Mouse (Mus musculus) left cerebral cortex, postnatal 36 days (tissue): ENCODE data around the gene Cpxm1. TPM values are rescaled to one million over a fixed set of nuclear protein-coding genes. Genes with fewer than 3 reads are reported as not detected.

Experiments used
- DNase-seq, 2 experiments: peaks; one replicate each; pipeline ENCODE4 v3.0.0; 2021 to 2022; ENCODE audit warnings: low spot score in 2 of 2, mixed read lengths in 1 of 2
- intact Hi-C: fragments of 180-260 bp; cut with DNase I; formaldehyde crosslinking; loops from one replicate; pipeline ENCODE4 v1.15.1; 2025
- total RNA-seq, 2 experiments: library from RNA; stranded (reverse); gene quantifications; 2 replicates each; pipeline ENCODE4 v1.2.3; 2021

Cpxm1 gene
- total RNA-seq = 1 to 10 TPM; 6.1 to 6.2 TPM

DNA sequence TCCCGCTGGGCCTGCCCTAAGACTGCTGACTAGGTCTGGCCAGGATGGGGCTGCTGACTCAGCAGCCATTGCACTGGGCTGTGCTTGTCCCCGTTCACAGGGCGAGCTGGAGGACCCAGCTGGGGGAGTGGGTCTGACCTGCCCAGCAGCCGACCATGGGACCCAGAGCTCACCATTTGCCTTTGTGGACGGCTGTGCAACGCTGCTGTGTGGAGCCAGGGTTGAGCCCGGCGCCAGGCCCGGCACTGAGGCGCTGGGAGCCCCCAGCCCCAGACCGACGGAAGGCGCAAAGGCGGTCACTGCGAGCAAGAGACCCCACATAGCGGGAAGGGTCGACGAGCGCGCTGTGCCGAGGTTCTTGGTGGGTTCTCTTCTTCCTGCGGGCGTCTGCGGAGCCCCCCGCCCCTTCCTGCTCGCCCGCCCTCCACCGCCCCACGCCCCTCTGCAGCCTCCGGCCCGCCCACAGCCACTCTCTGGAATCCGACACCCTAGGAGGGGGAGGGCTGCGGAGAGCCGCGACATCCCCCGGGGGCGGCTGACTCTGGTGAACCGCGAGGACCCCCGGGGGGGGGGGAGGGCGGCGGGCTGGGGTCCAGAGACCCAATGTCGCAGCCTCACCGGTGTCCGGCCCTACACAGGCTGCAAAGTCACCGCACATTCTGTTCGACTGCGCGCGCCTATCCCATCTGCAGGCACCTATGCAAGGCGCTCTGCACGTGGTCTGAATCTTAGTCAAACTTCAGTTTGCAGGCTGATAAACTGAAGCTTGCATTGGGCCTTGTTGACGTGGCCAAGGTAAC is at the start of gene Cpxm1:
Cpxm1 (minus strand) TSS at position 389 of the 800 bp plus-strand sequence.
- no peak for DNase-seq
- intact Hi-C loops = no loop called here

DNA sequence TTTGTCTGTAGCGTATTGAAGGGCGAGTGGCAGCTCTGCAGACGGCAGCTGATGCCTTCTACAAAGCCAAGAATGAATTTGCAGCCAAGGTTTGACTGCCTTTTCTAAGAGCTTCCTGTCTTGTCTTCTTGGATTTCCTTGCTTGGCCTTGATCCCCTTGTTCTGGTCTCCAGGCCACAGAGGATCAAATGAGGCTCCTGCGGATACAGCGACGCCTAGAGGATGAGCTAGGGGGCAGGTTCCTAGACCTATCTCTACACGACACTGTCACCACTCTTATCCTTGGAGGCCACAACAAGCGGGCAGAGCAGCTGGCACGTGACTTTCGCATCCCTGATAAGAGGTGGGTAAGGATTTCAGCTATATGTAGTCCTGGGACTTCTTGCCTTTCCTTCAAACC is 44.8 kb upstream of the Cpxm1 start:
- DNase-seq = no peak
- intact Hi-C loops = no loop called here

DNA sequence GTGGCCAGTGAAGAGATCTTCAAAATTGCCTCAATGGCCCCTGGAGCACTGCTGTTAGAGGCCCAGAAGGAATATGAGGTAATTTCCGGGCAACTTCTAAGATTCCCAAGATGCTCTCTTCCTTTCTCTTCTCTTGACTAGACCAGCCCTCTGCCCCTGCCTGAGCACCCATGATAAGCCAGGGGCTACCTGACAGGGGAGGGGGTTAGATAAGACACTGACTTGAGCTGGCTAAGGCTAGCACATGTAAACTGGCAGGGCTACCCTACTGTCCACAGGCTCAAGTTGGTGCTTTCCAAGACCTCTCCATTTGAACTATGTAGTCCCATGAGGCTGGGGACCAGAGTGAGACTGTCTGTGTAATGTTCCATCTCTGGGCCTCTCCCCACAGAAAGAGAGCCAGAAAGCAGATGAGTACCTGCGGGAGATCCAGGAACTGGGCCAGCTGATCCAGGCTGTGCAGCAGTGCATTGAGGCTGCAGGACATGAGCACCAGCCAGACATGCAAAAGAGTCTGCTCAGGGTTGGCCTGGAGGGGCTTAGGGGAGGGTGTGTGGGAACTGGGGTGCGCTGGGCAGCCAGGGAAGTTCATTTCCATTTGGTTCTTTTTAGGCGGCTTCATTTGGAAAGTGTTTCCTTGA is 42.6 kb upstream of the Cpxm1 start:
- no peak for DNase-seq
- intact Hi-C loops = no loop called here

DNA sequence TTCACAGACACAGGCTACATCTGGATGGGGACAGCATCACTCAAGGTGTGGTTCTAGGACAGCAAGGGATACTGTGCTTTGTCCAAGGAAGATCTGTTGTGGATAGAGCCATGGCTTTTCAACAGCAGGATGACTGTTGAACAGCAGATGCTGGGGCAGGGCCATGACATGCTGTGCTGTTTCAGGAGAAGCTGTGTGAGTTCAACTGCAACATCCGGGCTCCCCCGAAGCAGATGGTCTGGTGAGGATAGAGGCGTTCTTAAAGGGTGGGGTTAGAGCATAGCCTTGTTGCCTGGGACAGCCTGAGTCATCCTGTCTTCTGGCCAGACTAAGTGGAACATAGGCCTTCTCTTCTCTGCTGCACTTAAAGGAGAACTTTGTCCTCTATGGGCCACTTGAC is 41.5 kb upstream of the Cpxm1 start:
- DNase-seq = no peak
- intact Hi-C loops = no loop called here

DNA sequence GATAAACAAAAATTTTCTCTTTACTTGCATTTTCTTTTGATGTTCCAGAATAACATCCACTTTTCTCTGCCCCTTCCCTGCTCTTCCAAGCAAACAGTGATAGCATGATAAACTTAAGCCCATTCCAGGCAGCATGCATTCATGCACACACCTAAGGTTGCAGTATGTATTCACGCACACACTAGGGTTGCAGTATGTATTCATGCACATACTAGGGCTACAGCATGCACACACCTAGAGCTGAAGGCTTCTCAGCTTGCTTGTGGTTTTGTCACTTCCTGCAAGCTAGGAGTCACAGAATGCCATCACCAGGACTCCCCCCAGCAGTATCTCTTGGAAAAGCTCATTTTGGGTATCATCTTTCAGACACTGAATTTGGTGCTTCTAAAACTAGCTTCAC is 39.4 kb upstream of the Cpxm1 start:
- intact Hi-C loops = no loop called here

DNA sequence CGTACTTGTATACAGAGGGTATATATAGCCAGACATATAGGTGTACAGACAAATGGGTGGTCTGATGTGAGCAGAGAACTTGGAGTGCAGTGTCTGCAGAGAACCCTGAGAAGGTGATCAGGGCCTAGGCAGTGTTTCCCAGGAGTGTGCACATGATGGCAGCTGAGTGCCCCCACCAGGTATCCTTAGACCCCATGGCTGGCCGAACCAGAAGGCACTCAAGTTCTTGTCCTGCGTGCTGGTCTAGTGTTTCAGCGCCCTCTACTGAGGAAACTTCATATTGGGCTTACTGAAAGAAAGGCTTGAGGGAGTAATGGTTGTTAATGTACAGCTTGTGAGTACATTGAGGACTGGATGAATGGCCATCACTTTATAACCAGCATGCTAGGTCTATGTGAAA is 35.8 kb upstream of the Cpxm1 start:
- DNase-seq = no peak
- intact Hi-C loops = no loop called here

More for the DNA sequence above, 39.4 kb upstream of the Cpxm1 start:
- DNase-seq = no peak

DNA sequence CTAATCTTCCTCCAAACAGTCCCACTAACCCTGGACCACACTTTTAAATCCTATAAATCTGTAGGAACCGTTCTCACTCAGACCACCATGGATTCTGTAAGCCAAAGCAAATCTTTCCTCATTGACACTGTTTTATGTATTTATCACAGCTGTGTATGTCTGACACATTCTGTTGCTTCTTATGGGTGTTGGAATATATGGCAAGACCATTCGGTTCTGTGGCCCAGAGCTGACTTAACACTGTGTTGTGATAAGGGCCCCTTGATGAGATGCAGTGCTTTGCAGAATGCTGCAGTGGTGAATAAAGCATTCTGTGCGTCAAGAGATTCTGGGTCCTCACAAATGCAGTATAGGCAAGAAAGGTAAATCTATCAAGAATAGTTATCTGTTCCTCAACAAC is 34.8 kb upstream of the Cpxm1 start:
- DNase-seq = no peak
- intact Hi-C loops = no loop called here

DNA sequence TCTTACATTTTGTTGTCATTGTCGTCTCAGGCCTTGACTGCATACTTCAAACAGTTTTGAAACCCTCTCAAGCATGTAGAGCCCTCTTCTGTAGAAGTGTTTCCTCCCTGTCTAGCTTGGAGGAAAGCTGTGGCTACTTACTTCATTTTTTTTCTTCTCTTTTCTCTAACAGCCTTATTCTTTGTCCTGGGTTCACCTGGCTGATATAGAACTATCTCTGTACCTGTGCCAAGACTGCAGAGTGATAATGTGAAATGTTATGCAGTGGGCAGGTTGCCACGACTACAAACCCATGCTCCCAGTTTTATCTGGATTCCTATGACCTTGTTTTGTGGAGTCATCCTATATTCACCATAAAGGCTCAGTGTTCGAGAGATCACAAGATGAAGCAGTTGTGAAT is 33.1 kb upstream of the Cpxm1 start:
- intact Hi-C loops = no loop called here
- DNase-seq = no peak

DNA sequence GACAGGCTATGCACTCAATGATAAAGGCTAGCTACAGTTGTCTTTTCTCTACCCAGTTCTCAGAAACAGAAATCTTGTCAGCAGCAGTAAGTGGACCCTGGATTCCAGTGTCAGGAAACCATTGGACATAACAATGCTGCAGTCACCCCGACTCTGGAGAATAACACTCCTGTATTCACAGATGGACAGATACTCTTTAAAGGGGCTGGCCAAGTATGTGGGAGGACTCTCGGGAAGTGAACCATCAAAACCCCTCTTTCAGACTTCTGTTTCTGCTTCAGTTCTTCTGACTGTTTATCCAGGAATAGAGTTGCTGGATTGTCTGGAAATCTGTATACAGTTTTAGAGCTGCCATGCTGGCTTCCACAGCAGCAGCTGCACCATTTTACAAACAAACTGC is 32.5 kb upstream of the Cpxm1 start:
- no peak for DNase-seq
- intact Hi-C loops = no loop called here

DNA sequence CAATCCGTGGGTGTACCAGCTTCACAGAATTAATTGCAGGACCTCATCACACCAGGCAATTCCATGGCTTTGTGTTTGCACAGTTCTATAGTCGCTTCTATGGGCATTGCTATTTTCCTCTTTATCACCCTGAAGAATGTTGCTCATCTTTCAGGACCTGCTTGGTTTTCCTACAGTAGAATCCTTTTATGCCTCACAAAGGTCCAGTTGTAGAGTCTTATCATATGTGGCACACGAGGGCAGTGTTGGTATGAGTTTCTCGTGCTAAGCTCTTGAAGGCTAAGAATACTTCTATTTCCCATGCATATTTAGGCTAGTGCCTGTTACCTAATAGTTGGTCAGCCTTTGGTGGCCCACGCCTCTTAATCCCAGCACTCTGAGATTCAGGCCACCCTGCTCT is 27.7 kb upstream of the Cpxm1 start:
- intact Hi-C loops = no loop called here
- DNase-seq = no peak

DNA sequence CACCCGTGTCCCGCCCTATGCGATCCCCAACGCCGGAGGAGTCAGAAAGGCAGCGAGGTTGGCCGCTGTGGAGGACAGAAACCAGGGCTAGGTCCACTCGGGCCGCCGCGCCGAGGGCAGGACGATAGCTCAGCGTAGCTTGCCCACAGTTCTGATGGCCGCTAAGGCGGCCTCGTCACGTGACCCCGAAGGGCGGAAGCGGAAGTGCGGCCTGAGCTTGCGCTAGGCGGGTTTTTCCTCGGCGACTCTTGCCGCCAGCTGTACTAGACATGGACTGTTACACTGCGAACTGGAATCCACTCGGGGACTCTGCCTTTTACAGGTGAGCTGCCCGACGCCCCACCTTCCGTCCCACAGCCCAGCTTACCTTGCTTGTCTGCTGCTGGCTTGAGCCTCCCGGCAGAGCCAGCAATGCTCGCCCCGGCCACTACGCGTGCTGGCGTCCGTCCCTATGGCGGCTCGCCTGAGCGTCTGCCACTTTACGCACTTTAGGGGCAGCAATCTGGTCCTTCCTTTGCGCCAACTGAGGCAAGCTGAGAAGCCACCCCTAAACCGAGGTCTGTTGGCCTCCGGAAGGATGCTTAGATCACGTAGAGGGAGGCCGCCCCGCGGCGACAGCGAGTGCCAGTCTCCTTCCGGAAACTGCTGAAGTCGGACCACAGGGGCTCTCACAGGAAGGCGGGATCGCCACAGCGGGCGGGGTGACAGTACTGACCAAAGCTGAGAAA is 26.9 kb upstream of the Cpxm1 start, which contains the start of the genes Vps16 and Pced1a:
Vps16 (plus strand) TSS at position 214 of the 728 bp plus-strand sequence.
Pced1a (minus strand) TSS at position 576 of the 728 bp plus-strand sequence.
- intact Hi-C loops = no loop called here
- DNase-seq = peak; percentile 95 to 96

DNA sequence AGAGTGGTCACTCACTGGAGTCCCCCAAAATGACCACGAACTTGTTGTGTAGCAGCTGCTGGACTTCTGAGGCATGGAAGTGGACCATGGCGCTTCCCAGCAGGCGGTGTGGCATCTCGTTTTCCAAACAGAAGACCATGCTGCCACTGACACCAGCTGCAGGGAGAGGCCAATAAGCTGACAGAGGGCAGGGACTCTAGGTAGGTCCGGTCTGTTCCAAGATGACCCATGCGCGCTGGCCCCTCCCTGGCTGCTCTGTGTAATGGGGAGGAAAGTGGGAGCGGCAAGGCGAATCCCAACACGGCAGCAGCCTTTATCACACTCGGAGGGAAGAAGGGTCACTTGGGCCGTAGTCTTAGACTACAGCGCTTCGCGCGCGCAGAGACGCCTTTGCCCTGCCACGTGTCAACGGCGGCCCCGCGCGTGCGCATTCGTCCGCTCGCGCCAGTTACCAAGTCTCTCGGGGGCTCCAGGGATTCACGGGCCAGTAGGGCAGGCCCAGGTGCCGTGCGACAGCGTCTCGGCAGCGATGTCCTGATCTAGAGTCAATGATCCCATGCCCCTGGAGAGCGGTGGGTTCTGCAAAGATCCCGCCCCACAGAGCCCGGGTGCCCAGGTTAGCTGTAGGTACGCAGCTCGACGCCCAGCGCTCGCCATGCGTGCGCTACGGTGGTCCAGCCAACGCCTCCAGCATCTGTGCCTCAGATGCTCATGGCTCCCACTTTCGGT is 26.2 kb upstream of the Cpxm1 start:
- intact Hi-C loops = no loop called here
- DNase-seq = peak; percentile 85 to 86

DNA sequence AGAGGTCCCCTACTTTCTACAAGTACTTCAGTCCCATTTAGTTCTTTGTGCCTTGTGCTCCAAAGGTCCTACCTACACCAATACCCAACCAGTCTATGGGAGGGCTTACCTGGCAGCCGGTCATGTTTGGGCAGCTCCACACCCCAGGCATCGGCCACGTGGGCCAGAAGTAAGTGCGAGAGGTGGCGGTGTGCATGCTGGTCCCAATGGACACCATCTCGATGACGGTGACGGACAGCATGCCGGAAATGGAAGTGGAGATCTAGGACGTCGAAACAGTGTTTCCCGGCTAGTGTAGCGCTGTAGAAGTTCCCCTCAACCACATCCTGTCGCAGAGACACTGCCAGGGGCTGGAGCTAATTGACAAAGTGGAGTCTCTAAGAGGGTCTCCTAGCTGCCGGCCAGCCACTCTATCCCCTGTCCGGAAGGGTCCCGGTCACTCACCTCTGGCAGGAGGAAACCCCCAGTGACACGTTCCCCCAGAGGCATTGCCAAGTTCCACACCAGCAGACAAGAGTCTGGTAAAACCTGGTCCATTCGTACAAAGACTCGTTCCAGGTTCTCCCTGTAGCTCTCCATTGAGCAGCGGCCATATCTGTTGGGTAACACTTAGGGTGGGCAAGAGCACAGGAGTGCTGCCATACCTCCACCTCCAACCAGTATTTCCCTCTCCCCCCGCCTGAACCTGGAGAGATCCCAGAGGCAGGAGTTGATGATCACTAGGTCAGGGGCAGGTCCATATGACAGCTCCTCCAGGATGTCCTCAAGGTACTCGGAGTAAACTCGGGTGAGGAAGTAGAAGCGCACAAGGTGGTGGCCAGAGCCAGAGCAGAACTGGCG is 24.6 kb upstream of the Cpxm1 start:
- intact Hi-C loops = no loop called here
- DNase-seq = no peak

DNA sequence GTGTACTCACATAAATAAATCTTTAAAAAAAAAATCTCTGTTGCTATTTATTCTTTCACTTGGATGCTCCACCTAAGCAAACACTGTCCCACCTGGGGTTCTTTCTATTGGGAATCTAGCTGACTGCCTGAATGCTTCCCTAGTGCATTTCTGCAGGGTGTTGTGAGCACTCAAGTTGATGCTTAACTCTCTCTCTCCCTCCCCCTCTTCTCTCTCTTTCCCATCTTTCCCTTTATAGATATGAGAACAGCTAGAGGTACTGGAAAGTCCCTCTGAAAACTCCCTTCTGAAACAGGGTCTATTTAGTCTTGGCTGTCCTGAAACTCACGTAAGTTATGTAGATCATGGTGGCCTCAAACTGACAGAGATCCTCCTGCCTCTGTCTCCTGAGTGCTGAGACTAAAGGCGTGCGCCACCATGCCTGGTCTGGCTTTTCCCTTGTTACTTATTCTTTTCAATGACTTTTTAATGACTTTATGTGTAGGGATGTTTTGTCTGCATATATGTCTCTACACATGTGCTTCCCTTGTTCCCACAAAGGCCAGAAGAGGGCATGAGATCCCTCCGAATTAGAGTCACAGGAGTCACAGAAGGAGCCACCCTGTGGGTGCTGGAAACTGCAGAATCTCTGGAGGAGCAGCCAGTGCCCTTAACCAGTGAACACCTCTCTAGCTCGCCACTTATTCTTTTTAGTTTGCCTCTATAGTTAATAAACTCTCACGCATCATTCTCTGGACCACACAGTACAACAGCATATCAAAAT is 16.9 kb upstream of the Cpxm1 start:
- intact Hi-C loops = no loop called here

DNA sequence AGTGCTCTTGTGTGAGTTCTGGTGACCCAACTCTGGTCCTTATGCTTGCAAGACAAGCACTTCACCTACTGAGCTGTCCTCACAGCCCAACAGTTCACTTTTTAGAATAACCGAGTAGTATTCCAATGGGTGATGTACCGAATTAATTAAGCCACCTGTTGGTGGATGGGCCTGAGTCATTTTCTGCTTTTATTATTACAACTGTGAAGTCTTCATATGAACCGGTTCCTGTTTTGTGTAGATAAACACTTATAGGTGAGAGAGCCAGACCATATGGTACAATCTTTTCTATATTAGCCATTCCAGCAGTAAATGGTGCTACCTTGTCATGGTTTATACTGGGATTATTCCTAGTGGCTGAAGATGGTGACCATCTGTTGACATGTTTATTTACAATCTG is 15.4 kb upstream of the Cpxm1 start:
- DNase-seq = no peak
- intact Hi-C loops = no loop called here

More for the DNA sequence above, 16.9 kb upstream of the Cpxm1 start:
- no peak for DNase-seq

DNA sequence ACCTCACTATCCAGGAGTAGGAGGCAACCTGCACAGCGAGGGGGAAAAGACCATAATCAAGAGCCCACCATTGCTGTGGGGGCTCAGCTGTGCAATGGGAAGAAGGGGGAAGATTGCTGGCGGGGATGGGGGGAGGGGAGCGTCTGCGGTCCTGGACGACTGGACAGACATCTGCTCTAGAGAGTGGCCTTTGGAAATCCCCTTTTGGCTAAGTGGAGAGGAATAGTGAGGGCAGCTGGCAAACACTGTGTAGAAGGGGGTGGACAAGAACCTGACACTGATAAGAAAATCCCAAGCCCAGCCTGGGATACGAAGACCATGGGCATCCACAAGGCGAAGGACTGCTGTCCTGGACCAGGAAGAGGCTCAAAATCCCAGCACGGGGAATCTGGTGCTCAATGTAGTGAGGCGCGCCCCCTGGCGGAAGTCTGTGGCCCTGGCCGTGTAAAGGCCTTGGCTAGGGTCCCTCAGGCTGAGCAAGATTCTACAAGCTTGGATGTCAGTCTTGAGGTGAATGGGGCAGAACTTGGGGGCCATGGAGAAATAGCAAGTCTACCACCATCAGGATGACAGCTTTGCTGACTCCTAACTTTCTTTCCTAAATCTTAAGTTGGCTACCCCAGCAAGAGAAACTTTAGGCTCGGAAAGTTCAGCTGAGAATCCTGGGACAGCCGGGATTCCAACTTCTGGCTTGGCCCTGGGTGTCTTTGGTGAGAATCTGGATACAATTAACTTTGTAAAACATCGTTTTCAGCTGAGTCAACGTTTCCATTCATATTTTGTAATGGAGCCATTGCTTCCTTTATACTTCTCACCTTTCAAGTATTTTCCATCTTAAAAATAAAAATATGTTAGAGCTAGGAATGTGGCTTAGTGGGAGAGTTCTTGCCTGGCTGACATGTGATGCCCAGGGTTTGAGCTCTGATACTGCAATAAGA is 14.5 kb upstream of the Cpxm1 start:
- peak; percentile 67 to 68 for DNase-seq
- intact Hi-C loops = loop anchor here (1.0 kb wide), 1 partner anchor 122 kb away; no protein-coding TSS in a partner anchor

DNA sequence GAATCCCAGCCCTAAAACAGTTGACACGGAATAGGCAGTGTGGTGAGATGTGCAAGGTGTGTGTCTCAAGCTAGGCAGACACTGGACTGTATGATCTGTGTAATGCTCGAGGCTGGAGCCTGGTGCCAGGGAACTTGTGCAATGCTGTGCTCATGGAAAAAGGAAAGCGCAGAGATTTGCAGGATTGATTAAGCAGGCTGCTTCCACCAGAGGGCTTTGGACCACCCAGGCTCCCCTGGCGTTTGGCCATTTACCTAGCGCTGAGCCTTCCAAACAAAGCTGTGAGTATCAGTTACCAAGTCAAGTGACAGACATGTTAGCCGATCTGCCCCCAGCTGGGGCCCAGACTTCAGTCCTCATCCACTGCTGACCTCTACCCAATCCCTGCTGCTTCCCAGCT is 10.8 kb upstream of the Cpxm1 start:
- intact Hi-C loops = no loop called here
- no peak for DNase-seq
